In the genomic region with DNA sequence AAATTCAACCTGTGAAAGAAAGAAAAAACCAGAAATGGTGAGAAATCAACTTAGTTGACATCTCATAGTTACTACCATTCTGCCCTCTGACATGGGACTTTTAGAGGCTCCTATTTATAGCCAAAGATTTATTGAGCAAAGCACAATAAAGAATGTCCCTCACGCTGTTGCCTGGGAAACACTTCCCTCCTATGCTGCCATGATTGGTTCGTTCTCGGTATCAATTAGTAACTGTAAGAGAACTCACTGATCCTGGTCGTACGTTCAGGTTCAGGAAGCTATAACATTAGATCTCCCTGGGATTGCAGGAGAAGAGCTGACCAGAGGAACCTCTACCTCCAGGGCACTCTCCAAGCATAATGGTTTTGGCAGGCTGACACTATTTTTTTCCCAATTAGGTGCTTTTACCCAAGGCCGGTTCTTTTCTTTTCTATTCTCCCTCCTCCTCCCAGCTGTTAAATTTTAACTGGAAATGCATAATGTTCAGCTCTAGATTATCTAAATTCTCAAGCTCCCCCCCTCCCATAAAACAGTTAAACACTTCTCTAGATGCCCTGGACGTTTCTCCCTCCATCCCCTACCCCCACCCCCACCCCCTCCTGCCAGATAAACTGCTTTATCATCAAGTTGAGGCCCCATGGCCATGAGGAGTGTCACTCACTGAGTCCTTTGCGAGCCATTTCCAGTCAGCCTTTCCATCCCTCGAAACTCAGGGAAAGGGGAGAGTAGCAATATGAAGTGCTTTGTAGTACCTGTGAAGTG, we compare ENCODE assay signal across 10 mouse cellular contexts.
DNase-seq lines count a peak whose midpoint lies in the region; ATAC-seq and TF ChIP-seq lines count a peak whose summit lies in the region.
"Had no signal": no experiment of that assay in that cellular context is flagged by ENCODE, and none has a peak within 500 bp of the region (broad histone marks: within the 10 kb centered on the region; RNA-seq: fewer than 3 reads in every experiment).

No protein-coding gene starts in this region.

- H3K4me2 ChIP-seq in liver, embryonic 11.5 days, result peak overlapping the region; percentile 29
- no peak overlapping the region for H3K4me2 ChIP-seq in liver, postnatal 0 days (ENCODE audit: low read depth, low read length)
- peak overlapping the region; percentile 28 for H3K4me2 ChIP-seq in forebrain, embryonic 15.5 days (replicated peaks)
- peak overlapping the region; percentile 33 for H3K4me2 ChIP-seq in hindbrain, postnatal 0 days (ENCODE audit: low read depth, low read length)
- H3K4me2 ChIP-seq in midbrain, postnatal 0 days (ENCODE audit: low read depth, low read length, poor library complexity, severe bottlenecking), result peak overlapping the region; percentile 28
- H3K4me2 ChIP-seq: embryonic facial prominence, embryonic 12.5 days had no signal

- H3K36me3 ChIP-seq in liver, embryonic 11.5 days (ENCODE audit: control insufficient read depth, insufficient read depth, low read length), result no peaks in the 10 kb centered on the region
- no peaks in the 10 kb centered on the region for H3K36me3 ChIP-seq in liver, postnatal 0 days (replicated peaks; ENCODE audit: insufficient read depth, low read length)
- no peaks in the 10 kb centered on the region for H3K36me3 ChIP-seq in forebrain, embryonic 15.5 days
- H3K36me3 ChIP-seq in hindbrain, postnatal 0 days (ENCODE audit: insufficient read depth, low read length), result no peaks in the 10 kb centered on the region
- no peaks in the 10 kb centered on the region for H3K36me3 ChIP-seq in midbrain, postnatal 0 days (ENCODE audit: insufficient read depth, low read length)
- H3K36me3 ChIP-seq: embryonic facial prominence, embryonic 12.5 days had no signal

- H3K4me1 ChIP-seq in liver, embryonic 11.5 days (replicated peaks; ENCODE audit: control insufficient read depth, insufficient read depth, low read length), result peaks cover 15% of the 10 kb centered on the region
- no peaks in the 10 kb centered on the region for H3K4me1 ChIP-seq in liver, postnatal 0 days (ENCODE audit: insufficient read depth)
- H3K4me1 ChIP-seq in forebrain, embryonic 15.5 days, result peaks cover 22% of the 10 kb centered on the region
- H3K4me1 ChIP-seq in hindbrain, postnatal 0 days (ENCODE audit: insufficient read depth, low read length), result peaks cover 13% of the 10 kb centered on the region; the same call in 1 of the 2 replicates
- no peaks in the 10 kb centered on the region for H3K4me1 ChIP-seq in midbrain, postnatal 0 days (ENCODE audit: insufficient read depth, low read length)

- no peak for ATAC-seq in liver, embryonic 11.5 days (replicated peaks; ENCODE audit: low FRiP score)
- ATAC-seq in liver, postnatal 0 days, result no peak
- peak; percentile 28; the same call in 1 of the 2 replicates for ATAC-seq in forebrain, embryonic 15.5 days (replicated peaks)
- ATAC-seq in hindbrain, postnatal 0 days, result 0 out of 2 replicates have a peak, but pooled peaks have one; percentile 41
- no peak for ATAC-seq in midbrain, postnatal 0 days (ENCODE audit: low FRiP score)

- H3K9me3 ChIP-seq in liver, embryonic 11.5 days (ENCODE audit: control insufficient read depth, low read length), result no peaks in the 10 kb centered on the region
- H3K9me3 ChIP-seq in liver, postnatal 0 days (ENCODE audit: low read length), result no peaks in the 10 kb centered on the region
- no peaks in the 10 kb centered on the region for H3K9me3 ChIP-seq in forebrain, embryonic 15.5 days
- H3K9me3 ChIP-seq in hindbrain, postnatal 0 days (ENCODE audit: low read length), result no peaks in the 10 kb centered on the region
- H3K9me3 ChIP-seq in midbrain, postnatal 0 days (ENCODE audit: low read length), result no peaks in the 10 kb centered on the region
- H3K9me3 ChIP-seq: embryonic facial prominence, embryonic 12.5 days had no signal

- TF ChIP-seq EP300 in liver, postnatal 0 days (IDR thresholded peaks at IDR 0.05; ENCODE audit: low read depth), result no peak

- DNase-seq in liver, embryonic 11.5 days (ENCODE audit: low spot score), result no peak
- no peak for DNase-seq in liver, postnatal 0 days
- DNase-seq in hindbrain, postnatal 0 days (ENCODE audit: low spot score), result peak; percentile 54
- DNase-seq in midbrain, postnatal 0 days (ENCODE audit: low spot score), result peak; percentile 59
- DNase-seq in gastrocnemius, adult 18-20 months (ENCODE audit: low spot score), result no peak
- DNase-seq in thymus, postnatal 0 days (ENCODE audit: low spot score), result no peak
- DNase-seq: gastrocnemius, adult 2 months; heart, postnatal 14 days had no signal

- H3K9ac ChIP-seq in liver, embryonic 11.5 days (ENCODE audit: low read depth, low read length), result no peak overlapping the region
- H3K9ac ChIP-seq in liver, postnatal 0 days (replicated peaks), result no peak overlapping the region
- no peak overlapping the region for H3K9ac ChIP-seq in forebrain, embryonic 15.5 days (replicated peaks)
- H3K9ac ChIP-seq in hindbrain, postnatal 0 days (replicated peaks; ENCODE audit: low read length), result no peak overlapping the region
- H3K9ac ChIP-seq in midbrain, postnatal 0 days (replicated peaks; ENCODE audit: low read length, poor library complexity, severe bottlenecking), result no peak overlapping the region
- H3K9ac ChIP-seq: embryonic facial prominence, embryonic 12.5 days had no signal

- TF ChIP-seq CTCF in liver, postnatal 0 days (IDR thresholded peaks at IDR 0.05; ENCODE audit: low read depth), result no peak
- TF ChIP-seq CTCF in hindbrain, postnatal 0 days (IDR thresholded peaks at IDR 0.05; ENCODE audit: low read depth), result no peak
- no peak for TF ChIP-seq CTCF in midbrain, postnatal 0 days (IDR thresholded peaks at IDR 0.05)

- H3K27me3 ChIP-seq in liver, embryonic 11.5 days (replicated peaks; ENCODE audit: control insufficient read depth, insufficient read depth, low read length), result no peaks in the 10 kb centered on the region
- no peaks in the 10 kb centered on the region for H3K27me3 ChIP-seq in liver, postnatal 0 days (ENCODE audit: insufficient read depth, low read length)
- no peaks in the 10 kb centered on the region for H3K27me3 ChIP-seq in forebrain, embryonic 15.5 days
- H3K27me3 ChIP-seq in hindbrain, postnatal 0 days (ENCODE audit: insufficient read depth, low read length), result no peaks in the 10 kb centered on the region
- H3K27me3 ChIP-seq in midbrain, postnatal 0 days (ENCODE audit: insufficient read depth, low read length), result no peaks in the 10 kb centered on the region
- H3K27me3 ChIP-seq: embryonic facial prominence, embryonic 12.5 days had no signal

- no peak overlapping the region for H3K27ac ChIP-seq in liver, embryonic 11.5 days (ENCODE audit: low read depth, low read length)
- no peak overlapping the region for H3K27ac ChIP-seq in liver, postnatal 0 days (ENCODE audit: low read depth)
- H3K27ac ChIP-seq in forebrain, embryonic 15.5 days (replicated peaks), result peak overlapping the region; percentile 37; the same call in 1 of the 2 replicates
- H3K27ac ChIP-seq in hindbrain, postnatal 0 days, result no peak overlapping the region
- peak overlapping the region; percentile 48; the same call in 1 of the 2 replicates for H3K27ac ChIP-seq in midbrain, postnatal 0 days (ENCODE audit: low read depth, low read length)
- H3K27ac ChIP-seq: embryonic facial prominence, embryonic 12.5 days; gastrocnemius, adult 2 months had no signal

- WGBS in liver, embryonic 11.5 days, result 39% methylated on average over 9 of the region's 9 CpGs
- 33% methylated on average over 9 of the region's 9 CpGs for WGBS in liver, postnatal 0 days (ENCODE audit: insufficient replicate concordance)
- WGBS in forebrain, embryonic 15.5 days, result 10% methylated on average over 9 of the region's 9 CpGs
- 16% methylated on average over 9 of the region's 9 CpGs for WGBS in hindbrain, postnatal 0 days
- WGBS in midbrain, postnatal 0 days, result 24% methylated on average over 9 of the region's 9 CpGs

- H3K4me3 ChIP-seq in liver, embryonic 11.5 days (ENCODE audit: low read depth, low read length), result no peak overlapping the region
- no peak overlapping the region for H3K4me3 ChIP-seq in liver, postnatal 0 days (ENCODE audit: low read depth, low read length)
- no peak overlapping the region for H3K4me3 ChIP-seq in forebrain, embryonic 15.5 days
- H3K4me3 ChIP-seq in hindbrain, postnatal 0 days (ENCODE audit: low read length), result no peak overlapping the region
- no peak overlapping the region for H3K4me3 ChIP-seq in midbrain, postnatal 0 days (ENCODE audit: low read depth, low read length)
- H3K4me3 ChIP-seq: embryonic facial prominence, embryonic 12.5 days; gastrocnemius, adult 2 months had no signal

Comparison
In these comparisons a context has a peak if more than half of its experiments do, and no peak if none do; other contexts are left out.
1. ATAC-seq: peak in forebrain, embryonic 15.5 days (single experiment) and hindbrain, postnatal 0 days (single experiment); none in liver, embryonic 11.5 days (single experiment), liver, postnatal 0 days (single experiment) and midbrain, postnatal 0 days (single experiment).
2. DNase-seq: peak in hindbrain, postnatal 0 days (single experiment) and midbrain, postnatal 0 days (single experiment); none in liver, embryonic 11.5 days (single experiment), liver, postnatal 0 days (single experiment), gastrocnemius, adult 18-20 months (single experiment) and thymus, postnatal 0 days (single experiment).
3. H3K27ac ChIP-seq: peak in forebrain, embryonic 15.5 days (single experiment) and midbrain, postnatal 0 days (single experiment); none in liver, embryonic 11.5 days (single experiment), liver, postnatal 0 days (single experiment) and hindbrain, postnatal 0 days (single experiment).